Mouse (Mus musculus): ENCODE data around the gene Lsm3. TPM values are rescaled to one million over a fixed set of nuclear protein-coding genes. Genes with fewer than 3 reads are reported as not detected.
"Not testable (repeated sequence)": the region's sequence is repeated elsewhere in the genome, so short reads cannot be mapped to it uniquely, and the experiment has no call there.

The Lsm3 gene
- total RNA-seq (2015; ENCODE audit: low replicate concordance), result 12.7 and 17.1 TPM in 2 replicates
- total RNA-seq (2017; ENCODE audit: low replicate concordance), result 41.5 and 78.4 TPM in 2 replicates

- peak; percentile 93 for ATAC-seq (replicated peaks; ENCODE audit: low FRiP score, poor library complexity, severe bottlenecking)
Observed at GRCm38 (mm10) chr6:91515545-91516449, at the start of gene Lsm3, which contains the start of gene Xpc. Lsm3 (plus strand) TSS chr6:91515928. Xpc (minus strand) TSS chr6:91515888.

- no peak for ATAC-seq (replicated peaks; ENCODE audit: low FRiP score, poor library complexity, severe bottlenecking)
Observed at GRCm38 (mm10) chr6:91467106-91467505, 48.6 kb upstream of the Lsm3 start.

GRCm38 (mm10) chr6:91470712-91471111 is 45.0 kb upstream of the Lsm3 start:
- ATAC-seq (replicated peaks; ENCODE audit: low FRiP score, poor library complexity, severe bottlenecking), result no peak

- ATAC-seq (replicated peaks; ENCODE audit: low FRiP score, poor library complexity, severe bottlenecking), result not testable (repeated sequence)
Observed at GRCm38 (mm10) chr6:91471427-91471826, 44.3 kb upstream of the Lsm3 start.

GRCm38 (mm10) chr6:91472319-91472718 is 43.4 kb upstream of the Lsm3 start:
- ATAC-seq (replicated peaks; ENCODE audit: low FRiP score, poor library complexity, severe bottlenecking), result no peak

GRCm38 (mm10) chr6:91472868-91473804 is 42.6 kb upstream of the Lsm3 start, which contains the start of the genes Chchd4 and Tmem43:
Chchd4 (minus strand) TSS chr6:91473546.
Tmem43 (plus strand) TSS chr6:91473703.
- peak; percentile 91 for ATAC-seq (replicated peaks; ENCODE audit: low FRiP score, poor library complexity, severe bottlenecking)

GRCm38 (mm10) chr6:91473805-91474440 is 41.8 kb upstream of the Lsm3 start:
- ATAC-seq (replicated peaks; ENCODE audit: low FRiP score, poor library complexity, severe bottlenecking), result peak; percentile 20

- no peak for ATAC-seq (replicated peaks; ENCODE audit: low FRiP score, poor library complexity, severe bottlenecking)
Observed at GRCm38 (mm10) chr6:91474441-91475190, 41.1 kb upstream of the Lsm3 start.

- no peak for ATAC-seq (replicated peaks; ENCODE audit: low FRiP score, poor library complexity, severe bottlenecking)
Observed at GRCm38 (mm10) chr6:91476541-91476940, 39.2 kb upstream of the Lsm3 start.

- ATAC-seq (replicated peaks; ENCODE audit: low FRiP score, poor library complexity, severe bottlenecking), result no peak
Observed at GRCm38 (mm10) chr6:91483371-91483770, 32.4 kb upstream of the Lsm3 start.

- no peak for ATAC-seq (replicated peaks; ENCODE audit: low FRiP score, poor library complexity, severe bottlenecking)
Observed at GRCm38 (mm10) chr6:91486736-91487453, 28.8 kb upstream of the Lsm3 start.

GRCm38 (mm10) chr6:91488496-91489212 is 27.1 kb upstream of the Lsm3 start:
- no peak for ATAC-seq (replicated peaks; ENCODE audit: low FRiP score, poor library complexity, severe bottlenecking)

GRCm38 (mm10) chr6:91489872-91490271 is 25.9 kb upstream of the Lsm3 start:
- ATAC-seq (replicated peaks; ENCODE audit: low FRiP score, poor library complexity, severe bottlenecking), result no peak

- ATAC-seq (replicated peaks; ENCODE audit: low FRiP score, poor library complexity, severe bottlenecking), result no peak
Observed at GRCm38 (mm10) chr6:91491004-91491403, 24.7 kb upstream of the Lsm3 start.

- ATAC-seq (replicated peaks; ENCODE audit: low FRiP score, poor library complexity, severe bottlenecking), result no peak
Observed at GRCm38 (mm10) chr6:91493053-91493452, 22.7 kb upstream of the Lsm3 start.

GRCm38 (mm10) chr6:91494526-91494925 is 21.2 kb upstream of the Lsm3 start:
- no peak for ATAC-seq (replicated peaks; ENCODE audit: low FRiP score, poor library complexity, severe bottlenecking)

- no peak for ATAC-seq (replicated peaks; ENCODE audit: low FRiP score, poor library complexity, severe bottlenecking)
Observed at GRCm38 (mm10) chr6:91503302-91503701, 12.4 kb upstream of the Lsm3 start.

GRCm38 (mm10) chr6:91506036-91506435 is 9.7 kb upstream of the Lsm3 start:
- no peak for ATAC-seq (replicated peaks; ENCODE audit: low FRiP score, poor library complexity, severe bottlenecking)

Data from erythroblast, adult 5-6 weeks (primary cell).